Mouse (Mus musculus) granulocyte monocyte progenitor cell, adult 5-6 weeks (primary cell): ENCODE data around the gene Gpr146. TPM values are rescaled to one million over a fixed set of nuclear protein-coding genes. Genes with fewer than 3 reads are reported as not detected.
A peak's percentile ranks its signal among the peaks of the same experiment; 100 is the strongest.

Experiments
- ATAC-seq: replicated peaks from 2 replicates; pipeline ENCODE4 v1.8.0; 2016; ENCODE audit warnings: mild to moderate bottlenecking, moderate TSS enrichment, inconsistent platforms; ENCODE audit not compliant: poor library complexity, severe bottlenecking
- total RNA-seq, 2 experiments: library from RNA; stranded (forward) in 1 of 2; stranded (reverse) in 1 of 2; fragments of 200-712, 200-1000 nt in 1 of 2; fragments of >200 nt in 1 of 2; fragmentation: Nextera tagmentation in 1 of 2; gene quantifications; 2 replicates each; pipeline ENCODE4 v1.2.3; 2014 to 2017

Gpr146 gene
- total RNA-seq, 2 experiments from 2014 or later: 4.0 to 5.0 TPM

DNA sequence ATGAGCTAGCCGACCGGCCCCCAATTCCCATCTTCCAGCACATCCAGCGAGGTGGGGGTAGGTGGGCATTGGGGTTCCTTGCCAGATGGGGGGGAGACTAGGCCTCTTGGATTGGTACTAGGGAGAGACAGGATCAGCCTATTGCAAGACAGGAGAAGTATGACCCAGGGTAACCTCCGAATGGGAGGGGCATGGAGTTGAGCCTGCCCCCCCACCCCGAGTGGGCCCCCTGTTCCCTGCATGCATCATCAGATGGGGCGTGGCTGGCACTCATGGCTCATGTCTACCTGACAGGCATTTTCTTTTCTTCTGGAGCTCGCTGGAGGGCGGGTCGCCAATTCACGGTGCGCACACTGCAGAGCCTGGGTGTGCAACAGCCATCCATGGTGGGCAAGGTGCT lies 23.6 kb upstream of the Gpr146 start:
- no peak for ATAC-seq

DNA sequence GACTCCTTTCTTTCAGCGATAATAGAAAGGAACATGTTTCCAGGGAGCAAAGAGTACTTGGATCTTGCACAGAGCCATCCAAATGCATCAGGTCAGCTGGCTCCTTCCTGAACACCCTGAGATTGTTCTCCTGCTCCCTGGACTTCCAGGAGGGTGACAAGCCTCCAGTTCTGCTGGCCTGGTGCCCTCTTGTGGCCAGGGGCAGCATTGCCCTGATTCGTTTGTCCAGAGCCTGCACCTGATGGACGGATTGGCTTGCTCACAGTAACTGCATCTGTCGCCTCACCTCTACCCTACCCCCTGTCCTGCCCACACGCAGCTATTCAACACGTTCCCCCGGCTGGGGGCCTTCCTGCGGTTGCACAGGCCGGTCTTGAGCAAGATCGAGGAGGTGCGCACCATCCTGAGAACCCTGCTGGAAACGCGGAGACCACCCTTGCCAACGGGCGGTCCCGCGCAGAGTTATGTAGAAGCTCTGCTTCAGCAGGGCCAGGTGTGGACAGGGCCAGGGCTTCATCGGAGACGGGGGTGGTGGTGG lies 22.2 kb upstream of the Gpr146 start:
- peak; percentile 56 for ATAC-seq

DNA sequence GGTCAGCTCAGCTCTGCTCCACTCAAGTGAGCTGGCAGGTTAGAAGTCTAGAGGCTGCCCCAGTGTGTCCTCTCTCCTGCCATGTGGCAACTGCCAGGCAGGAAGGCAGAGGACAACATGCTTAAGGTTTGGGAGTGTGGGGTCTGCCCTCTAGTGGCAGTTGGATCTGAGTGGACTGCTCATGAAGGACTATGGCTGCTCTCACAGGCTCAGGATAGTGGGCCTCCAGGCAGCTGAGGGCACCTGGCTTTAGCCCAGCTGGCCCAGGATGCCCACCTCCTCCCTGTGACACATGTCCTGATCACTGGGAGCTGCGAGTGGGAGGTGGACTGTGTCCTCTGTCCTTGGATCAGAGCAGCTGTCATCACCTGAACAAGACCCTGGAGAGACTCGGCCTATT lies 18.8 kb upstream of the Gpr146 start:
- peak; percentile 56 for ATAC-seq

DNA sequence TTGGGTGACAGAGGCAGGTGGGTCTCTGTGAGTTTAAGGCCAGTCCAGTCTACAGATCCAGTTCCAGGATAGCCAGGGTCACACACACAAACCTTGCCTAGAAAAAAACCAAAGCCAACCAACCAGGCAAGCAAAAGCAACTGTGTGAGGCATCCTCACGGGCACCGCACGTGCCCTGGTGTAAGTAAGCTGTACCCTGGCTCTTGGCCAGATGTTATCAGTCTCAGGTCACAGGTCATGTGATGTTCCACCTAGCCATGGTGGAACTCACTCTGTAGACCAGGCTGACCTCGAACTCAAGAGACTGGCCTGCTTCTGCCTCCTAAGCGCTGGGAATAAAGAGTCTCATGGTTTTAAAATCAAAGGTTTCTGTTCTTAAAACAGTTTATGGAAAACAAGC lies 18.3 kb upstream of the Gpr146 start:
- no peak for ATAC-seq

DNA sequence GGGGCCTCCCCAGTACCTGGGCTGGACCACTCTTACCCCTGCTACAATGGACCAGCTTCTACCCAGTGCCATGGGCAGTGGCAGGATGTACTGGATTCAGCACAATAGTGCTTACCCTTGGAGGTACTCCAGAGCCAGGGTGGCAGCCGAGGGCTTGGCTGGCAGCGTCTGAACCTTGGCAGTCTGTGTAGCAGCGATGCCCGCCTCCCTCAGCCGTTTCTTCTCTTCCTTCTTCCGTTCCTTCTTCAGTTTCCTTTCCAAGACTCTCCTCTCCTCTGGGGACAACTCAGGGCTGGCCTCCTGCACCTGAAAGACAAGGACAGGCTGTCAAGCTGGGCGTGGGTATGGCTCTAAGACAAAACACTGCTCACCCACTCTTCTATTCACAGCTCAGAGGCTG lies 13.6 kb upstream of the Gpr146 start:
- ATAC-seq: no peak

DNA sequence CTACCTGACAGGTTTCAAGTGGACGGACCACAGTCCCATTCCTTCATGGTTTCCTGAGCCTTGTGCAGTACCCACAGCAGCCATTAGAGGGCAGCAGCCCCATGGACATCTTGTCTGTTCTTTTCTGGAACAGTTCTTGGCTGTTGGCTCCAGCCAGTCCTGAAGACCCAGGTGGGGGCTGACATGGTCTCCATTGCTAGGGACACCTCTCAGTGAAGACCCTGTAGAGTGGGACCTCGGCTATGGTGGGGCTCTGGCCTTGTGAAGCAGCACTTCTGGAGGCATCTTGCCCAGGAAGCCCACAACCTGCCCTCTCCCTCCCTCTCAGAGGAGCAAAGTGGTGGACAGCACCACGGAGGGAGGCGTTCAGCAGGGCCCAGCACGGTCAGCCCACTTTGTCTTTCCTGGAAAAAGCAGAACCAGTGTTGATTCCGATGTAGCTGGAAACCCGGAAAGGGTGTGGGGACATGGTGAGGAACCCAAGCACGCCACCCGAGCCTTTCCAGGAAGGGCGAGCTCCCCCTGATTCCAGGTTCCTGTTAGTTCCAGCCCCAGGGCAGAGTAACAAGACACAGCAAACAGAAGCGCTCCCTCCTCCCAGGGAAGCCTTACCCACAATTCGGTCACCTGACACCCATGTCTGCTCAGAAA lies 13.1 kb upstream of the Gpr146 start:
- ATAC-seq: peak; percentile 48

DNA sequence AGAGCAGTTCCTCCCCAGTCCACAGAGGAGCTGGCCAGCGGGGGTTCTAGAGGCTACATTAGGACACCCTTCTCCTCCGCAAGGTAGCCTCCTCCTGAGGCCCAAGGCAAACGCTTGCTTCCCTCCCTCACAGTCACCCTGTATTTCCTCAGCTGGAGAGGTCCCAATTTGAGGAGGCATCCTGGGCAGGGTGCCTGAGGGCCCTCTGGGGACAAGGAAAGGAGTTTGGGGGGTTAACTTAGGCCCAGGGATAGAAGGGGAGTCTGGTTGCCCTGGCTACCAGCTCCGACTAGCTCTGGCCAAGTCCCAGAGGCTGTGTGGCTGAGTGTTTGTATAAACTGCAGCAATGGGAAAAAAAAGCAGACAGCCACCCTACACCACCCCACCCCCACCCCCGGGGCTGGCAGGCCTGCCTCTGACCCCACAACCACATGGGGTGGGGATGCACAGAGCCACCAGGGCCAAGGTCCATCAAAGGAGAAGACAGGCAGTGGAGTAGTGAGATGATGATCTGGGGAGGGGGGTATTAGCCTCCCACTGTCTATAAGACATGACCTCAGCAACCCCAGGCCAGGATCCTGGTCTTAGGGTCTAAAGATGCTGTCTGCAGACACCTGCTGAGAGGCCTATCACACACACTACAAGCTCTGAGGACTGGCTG lies 12.5 kb upstream of the Gpr146 start:
- ATAC-seq: no peak

DNA sequence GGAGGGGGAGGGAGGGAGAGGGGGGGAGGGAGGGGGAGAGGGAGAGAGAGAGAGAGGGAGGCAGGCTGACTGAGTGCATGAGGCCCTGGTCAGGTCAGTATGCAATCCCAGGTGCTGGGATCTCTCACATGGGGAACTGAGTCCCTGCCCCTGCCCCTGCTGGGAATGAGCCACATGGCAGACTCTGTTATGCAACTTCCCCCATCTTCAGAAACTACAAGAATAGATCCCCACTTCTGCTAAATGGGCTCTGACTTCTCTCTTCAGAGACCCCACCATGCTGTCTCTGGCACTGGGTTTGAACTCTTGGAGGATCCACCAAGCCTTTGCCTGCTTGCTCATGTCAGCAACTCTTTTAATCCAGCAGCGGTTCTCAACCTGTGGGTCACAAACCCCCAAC lies 11.7 kb upstream of the Gpr146 start:
- peak; percentile 64 for ATAC-seq

DNA sequence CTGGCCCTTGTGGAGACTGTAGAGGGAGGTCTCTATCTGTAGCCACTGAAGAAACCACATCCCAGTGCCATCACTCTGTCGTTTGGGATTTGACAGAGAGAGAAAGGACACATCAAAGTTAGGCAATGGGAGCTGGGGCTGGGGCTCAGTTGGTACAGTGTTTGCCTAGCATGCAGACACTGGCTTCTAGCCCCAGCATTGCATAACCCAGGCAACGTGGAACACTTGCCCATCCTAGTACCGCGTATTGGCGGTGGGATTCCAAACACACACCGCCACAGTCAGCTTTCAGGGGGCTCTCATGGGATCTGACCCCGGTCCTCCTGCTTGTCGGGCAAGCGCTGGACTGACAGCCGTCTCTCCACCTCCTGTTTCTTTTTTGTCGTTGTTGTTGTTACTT lies 11.0 kb upstream of the Gpr146 start:
- ATAC-seq: peak; percentile 53

DNA sequence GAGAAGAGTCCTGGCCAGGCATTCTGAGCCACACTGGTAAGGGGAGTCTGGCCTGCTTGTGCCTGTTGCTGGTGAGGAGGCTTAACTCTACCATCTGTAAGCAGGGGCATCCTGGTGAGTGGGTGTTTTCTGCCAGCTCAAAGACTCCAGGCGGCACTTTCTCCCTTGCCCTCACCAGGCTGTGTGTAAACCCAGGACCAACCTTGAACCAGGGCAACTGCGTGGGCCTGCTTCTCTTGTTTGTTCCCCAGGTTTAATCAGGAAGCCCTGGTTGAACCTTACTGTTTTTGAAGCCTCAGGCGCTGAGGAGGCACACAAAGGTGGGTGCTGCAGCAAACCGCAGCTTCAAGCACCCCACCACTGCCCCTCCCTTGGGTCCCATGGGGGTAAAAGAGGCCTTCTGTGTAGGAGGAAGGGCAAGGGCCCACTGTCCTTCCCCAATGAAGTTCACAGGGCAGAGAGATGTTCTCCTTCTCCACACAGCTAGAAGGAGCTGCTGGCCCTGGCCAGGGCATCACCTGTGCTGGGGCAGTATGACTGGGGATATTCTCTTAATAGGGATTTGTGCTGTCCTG lies 9.5 kb upstream of the Gpr146 start:
- no peak for ATAC-seq

DNA sequence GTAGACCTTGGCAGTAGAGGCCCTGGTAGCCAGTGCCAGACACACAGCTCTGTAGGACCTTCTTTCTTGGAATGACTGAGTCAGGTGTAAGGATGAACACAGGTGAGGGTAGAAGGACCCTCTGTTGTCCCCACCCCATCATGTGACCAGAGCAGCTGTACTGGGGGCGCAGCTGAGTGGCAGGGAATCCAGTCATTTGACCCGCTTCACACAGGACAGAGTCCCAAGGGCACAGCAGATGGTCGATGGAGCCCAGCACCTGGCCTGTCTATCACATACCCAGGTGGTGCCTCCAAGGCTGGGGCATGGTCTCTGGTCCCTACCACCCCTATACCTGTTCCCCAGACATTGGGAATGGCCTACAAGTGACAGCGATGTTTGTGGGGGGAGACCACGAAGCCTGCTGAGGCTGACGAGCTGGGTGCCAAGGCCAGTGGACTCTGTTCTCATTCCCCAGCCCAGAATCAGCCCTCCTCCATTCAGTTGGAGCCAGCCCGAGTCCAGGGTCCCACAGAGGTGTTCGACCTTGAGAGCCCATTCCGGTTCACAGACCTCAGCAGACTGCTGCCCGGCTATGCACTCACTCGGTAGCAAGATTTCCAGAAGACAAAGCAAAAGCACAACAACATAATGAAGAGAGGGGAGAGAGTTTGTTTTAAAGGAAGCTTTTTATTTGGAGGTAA lies 8.7 kb upstream of the Gpr146 start:
- ATAC-seq: no peak

DNA sequence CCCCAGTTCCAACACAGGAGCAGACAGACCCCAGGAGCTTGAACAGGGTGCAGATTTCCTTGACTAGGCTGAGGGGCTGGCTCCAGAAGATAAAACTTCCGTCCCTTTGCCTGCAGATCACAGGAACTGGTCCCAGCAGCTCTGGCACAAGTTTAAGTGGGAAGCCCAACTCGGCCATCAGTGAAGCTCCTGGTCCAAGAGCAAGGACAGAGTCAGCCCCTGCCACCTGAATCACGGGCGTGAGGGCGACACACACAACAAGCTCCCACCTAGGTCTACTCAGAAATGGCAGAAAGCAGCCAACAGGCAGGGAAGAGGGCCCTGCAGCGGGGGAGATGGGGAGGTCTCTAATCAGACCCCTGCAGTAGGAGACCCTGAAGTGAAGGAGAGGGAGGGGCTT lies 7.2 kb upstream of the Gpr146 start:
- no peak for ATAC-seq

DNA sequence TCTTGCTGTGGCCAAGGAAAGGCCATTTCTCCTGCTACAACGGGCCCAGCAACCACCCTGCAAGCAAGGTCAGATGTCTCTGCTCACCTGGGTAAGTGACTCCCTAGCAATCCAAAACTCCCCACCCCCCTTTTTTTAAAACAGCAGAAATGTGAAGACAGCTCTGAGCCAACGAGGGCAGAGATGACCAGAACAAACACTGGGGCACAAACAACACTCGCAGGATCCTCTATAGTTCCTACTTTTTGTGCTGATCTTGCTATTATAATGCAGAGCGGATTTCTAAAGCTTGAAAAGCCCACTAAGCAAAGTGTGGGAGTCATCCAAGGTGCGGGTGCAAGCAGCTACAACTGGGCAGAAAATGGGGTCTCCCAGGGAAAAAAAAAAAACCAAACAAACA lies 6.4 kb upstream of the Gpr146 start:
- no peak for ATAC-seq

DNA sequence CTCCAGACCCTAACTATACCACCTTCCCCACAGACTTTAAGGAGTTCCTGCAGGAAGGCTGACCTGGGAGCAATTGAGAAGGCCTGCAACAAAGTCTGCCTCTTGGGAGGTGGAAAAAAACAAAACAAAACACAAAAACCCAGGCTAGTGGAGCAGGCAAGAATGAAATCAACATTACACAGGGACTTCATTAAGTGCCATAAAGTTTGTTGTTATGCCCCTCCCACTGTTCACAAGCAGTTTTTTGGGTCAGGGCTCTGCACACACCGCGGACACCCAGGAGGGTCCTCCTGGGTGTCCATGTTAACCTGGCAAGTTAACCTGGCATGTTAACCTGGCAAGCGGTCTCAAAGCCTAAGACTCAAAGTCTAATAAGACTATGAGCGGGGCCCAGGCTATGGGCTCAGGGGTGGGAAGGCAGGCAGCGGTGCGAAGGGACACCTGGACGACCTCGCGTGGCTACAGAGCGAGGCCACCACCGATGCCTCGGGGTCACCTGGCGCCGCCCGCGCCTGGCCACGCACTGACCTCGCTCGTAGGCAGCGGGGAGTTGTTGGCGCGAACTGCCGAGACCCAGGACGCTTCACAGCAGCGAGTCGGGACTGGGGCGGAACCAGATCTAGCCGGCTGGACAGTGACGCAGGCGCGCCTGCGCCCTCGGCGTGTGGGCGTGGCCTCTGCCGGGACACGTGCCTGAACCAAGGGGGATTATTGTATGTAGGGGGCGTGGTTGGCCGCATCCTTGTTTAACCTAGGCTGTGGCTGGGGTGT lies 5.7 kb upstream of the Gpr146 start:
- peak; percentile 89 for ATAC-seq

DNA sequence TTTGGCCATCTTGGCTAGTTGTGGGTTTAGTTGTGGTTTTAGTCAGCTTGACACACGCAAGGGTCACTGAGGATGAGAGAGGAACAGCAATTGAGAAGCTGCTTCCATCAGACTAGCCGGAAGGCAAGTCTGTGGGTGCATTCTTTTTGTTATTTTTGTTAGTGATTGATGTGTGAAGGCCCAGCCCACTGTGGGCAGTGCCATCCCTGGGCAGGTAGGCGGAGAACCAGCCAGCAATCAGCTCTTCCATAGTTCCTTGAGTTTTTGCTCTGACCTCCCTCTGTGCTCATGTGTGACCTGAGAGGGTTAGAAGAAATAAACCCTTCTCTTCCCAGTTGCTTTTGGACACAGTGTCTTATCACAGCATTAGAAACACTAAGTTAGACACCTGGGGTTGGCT lies 4.4 kb upstream of the Gpr146 start:
- ATAC-seq: peak; percentile 31

DNA sequence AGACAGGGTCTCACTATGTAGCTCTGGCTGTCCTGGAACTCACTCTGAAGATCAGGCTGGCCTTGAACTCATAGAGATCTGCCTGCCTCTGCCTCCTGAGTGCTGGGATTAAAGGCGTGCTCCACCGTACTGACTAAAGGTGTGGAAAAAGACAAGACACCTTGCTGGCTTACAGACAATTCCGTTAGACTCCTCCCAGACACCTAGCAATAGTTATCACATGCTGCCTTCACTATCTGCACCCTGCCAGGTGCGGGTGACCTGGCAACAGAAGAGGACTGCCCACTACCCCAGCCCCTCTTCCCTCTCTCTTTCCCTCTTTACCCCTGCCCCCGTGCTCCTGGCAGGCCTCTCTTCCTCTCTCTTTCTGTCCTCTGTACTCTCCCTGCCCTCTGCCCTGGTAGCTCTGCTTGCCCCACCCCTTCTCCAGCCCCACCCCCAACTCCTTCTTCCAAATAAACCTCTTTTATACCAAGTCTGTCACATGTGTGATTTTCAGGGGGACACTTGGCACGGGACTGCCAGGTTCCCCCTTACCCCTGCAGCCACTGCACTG lies 3.5 kb upstream of the Gpr146 start:
- no peak for ATAC-seq

DNA sequence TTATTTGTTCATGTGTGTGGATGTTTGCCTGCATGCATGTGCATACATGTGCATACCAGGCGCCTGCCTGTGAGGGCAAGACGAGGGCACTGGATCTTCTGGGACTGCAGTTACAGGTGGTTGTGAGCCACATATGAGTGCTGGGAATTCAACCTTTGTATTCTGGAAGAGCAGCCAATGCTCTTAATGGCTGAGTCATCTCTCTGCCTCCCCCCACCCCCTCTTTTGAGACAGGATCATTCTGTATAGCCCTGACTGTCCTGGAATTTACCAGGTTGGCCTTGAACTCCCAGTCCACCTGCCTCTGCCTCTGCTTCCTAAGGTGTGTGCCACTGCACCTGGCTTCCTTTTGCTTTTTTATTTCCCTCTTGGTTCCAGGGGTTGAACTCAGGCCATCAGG lies 2.7 kb upstream of the Gpr146 start:
- ATAC-seq: no peak

DNA sequence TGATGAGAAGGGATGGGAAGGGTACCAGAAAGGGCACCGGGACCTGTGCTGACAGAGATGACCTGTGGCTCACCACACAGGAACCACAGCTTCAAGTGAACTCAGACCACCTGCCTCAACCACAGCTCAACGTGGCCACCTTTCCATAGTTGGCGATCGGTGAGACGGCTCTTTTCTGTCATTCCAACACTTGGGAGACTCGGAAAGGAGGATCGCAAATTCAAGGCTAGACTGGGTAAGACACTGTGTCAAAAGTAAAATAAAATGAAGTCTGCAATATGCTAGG lies 717 bp downstream of the Gpr146 start:
- no peak for ATAC-seq

DNA sequence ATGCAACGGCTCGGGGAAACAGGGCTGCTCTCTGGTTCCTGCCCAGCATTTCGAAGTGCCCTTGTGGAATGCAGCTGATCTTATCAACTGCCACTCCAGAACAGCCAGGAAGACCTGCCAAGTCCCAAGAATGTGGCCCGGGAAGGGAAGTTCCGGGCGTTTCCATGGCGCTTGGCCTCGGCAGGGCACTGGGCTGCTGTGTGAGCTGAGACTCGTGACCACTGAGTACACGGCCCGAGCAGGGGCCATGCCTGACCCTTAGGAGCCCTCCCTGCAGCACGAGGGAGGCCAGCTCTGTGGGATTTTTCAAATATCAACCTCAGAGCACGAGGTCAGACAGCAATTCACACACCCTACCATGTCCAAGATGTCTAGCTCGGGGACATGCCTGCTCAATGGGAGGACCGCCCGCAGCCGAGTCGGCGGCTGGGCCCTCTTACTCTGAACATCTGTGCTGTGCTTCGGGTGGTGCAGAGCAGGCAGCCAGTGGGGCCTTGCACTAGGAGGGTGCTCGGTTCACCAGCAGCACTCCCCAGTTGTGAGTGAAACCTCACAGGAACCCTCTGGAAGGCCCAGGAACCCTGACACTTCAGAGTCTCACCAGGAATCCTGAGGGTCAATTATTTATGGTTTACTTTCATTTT lies 1.6 kb downstream of the Gpr146 start:
- ATAC-seq: no peak
